Mouse (Mus musculus) kidney, postnatal 10 days (tissue): ENCODE results near the gene Fbxl18.

Experiments
- DNase-seq: peaks from one replicate; pipeline ENCODE4 v3.0.0; 2021; ENCODE audit warnings: mixed read lengths

Fbxl18 gene

DNA sequence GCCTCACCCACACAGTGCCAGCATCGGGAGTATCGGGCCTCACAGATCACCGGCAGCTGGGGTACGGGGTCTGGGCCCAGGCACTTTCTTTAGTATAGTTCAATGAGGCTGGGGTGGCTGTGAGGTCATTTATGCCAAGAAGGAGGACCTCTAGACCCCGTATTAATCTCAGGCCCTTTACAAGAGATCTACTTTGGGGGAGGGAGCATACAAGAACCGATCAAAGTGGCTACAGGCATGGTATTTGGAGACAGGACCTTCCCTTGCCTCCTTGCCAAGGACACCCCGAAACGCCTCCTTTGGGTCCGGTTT lies 73.3 kb downstream of the Fbxl18 start:
- no peak for DNase-seq

DNA sequence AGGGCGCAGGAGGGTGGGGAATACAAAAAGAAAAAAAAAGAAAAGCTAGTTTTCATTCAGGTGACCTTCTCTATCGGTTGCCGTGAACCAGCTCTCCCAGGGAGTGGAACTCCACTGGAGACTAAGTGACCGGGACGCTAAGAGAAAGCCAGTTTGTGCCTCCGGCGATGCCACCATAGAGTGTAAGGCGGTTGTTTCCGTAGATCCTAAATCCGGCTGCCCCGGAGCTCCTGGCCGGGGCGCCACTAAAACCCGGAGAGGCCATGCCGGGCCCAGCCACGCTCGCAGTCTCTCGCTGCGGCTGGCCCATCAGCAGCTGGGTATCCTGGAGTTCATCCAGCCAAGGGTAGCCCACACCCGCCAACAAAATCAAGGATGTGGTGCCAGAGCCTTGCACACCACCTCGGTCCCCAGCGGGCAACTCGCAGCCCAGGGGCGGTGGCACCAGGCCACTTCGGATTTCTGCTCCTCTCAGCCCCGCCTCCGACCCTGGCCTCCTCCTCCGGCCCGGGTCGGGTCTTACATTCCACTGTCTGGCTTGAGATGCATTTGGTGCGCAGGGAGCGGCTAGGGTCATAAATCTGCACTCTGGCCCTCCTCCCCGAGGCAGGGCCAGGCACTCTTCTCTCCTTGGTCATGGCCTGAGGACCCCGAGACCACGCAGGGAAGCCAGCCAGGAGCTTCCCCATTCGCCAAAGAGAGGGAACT lies 73.8 kb downstream of the Fbxl18 start:
- DNase-seq = peak; percentile 96

DNA sequence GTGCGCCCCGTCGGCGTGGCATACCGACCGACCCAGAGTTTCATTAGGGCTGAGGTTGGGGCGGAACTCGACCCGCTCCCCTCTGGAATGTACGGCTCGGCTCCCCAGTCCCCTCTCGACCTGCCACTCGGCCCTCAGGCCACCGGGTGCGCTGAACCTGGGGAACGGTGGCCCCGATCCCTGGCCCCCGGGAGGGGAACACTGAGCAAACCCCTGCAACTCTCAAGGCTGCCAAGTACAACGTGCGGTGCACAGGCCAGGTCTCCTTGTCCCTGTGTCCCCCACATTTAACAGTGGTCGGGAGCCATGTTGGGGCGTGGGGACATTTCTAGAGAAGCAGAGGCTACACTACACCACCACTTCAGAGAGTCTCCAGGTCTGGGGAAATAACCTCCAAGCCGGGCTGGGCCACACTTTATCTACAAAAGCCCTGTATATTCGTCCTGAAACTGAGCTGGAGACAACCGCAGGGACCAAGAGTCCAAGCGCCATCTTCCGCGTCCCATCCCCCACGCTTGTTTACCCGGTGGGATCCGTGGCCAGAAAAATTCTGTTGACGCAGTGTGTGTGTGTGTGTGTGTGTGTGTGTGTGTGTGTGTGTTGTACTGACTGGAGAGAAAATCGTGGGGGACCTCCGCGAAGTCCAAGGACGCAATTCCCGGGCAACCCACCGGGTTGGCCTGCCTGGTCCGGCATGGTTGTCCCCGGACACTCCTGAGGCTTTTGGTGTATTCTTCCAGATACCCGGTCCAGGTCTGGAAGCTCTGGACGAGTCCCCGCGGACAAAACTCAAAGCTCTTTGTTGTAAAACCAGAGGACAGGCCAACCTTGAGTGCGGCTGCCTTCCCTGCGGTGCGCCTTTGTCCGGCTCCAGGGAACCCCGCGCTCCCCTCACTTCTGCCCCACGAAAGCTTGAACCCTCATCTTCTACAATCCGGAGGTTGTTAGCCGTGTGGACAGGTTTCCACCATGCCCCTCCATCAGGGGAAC lies 74.7 kb downstream of the Fbxl18 start:
- DNase-seq = peak; percentile 88

DNA sequence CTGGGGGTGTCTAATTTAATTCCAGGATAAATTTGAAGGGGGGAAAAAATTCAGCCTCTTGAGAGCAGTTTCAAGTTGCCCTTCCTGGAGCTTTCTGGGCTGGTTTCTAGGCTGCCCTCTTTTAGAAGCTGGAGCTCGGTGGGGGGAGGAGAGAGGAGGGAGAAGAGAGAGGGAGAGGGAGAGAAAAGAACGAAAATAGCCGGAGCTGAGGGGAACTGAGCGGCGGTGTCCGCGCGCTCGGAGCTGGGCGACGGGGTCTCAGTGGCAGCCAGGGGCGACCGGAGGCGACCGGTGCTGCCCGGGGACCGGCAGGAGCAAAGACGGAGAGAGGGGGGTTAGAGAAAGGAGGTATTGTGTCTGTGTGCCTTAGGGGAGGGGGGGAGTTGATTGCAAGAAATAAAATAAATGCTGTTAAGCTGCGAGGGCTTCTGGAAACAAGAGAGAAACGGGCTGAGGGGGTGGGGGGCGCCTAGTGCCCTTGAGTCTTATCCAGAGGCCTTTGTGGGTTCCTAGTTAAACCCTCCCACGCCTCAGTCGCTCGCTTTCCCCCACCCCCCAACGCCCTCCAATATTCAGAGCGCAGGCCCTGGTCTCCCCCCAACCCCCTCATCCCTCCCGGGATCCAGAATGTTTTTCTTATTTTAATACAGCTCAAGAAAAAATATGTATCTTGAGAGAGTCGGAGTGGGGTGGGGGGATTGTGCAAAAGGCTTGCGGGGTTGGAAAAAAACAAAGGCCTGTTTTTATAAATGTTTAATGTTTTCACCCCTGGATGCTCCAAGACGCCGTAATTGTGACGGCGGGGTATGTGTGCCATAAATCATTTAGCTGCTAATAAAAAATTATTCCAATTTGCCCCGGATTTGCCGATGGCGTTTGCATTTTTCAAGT lies 75.6 kb downstream of the Fbxl18 start:
- DNase-seq = peak; percentile 83

DNA sequence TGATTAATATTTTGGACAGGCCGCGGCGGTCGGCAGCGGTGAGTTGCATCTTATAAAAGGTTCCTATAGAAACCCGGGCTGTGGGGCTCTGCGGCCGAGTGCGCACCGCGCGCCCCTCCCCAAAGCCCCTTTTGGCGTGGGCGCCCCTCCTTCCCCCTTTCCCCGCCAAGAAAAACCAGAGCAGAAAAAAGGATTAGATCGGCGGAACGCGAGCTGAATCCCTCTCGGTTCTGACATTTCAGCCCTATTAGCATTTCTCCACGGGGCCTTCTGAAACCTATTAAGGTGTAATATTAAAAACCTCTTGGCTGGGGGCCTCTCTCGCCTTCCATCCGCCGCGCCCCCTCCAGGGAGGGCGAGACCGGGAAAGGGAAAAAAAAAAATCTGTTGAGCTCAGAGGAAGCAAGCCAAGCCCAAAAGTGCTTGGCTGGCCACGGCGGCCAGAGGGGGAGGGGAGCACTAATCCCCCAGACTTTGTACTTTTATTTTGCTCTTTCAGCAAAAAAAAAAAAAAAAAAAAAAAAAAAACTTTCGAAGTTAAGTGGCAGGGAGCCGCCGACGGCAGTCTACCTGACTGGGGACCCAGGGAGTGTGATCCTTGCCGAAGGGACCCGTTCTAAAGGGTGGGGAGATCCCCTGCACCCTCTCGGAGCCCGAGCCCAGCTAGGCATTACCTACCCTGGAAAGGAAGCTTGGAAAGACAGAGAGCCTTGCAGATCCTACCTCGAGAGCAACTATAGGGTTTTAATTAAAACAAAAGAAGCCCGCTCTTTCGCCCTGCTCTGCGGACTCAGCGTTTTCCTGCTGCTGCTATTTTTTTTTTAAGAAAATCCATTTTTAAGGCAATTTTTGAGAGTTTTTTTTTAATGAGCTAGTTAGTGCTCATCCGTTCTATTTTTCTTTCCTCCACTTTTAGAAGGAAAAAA lies 76.5 kb downstream of the Fbxl18 start:
- peak; percentile 92 for DNase-seq

DNA sequence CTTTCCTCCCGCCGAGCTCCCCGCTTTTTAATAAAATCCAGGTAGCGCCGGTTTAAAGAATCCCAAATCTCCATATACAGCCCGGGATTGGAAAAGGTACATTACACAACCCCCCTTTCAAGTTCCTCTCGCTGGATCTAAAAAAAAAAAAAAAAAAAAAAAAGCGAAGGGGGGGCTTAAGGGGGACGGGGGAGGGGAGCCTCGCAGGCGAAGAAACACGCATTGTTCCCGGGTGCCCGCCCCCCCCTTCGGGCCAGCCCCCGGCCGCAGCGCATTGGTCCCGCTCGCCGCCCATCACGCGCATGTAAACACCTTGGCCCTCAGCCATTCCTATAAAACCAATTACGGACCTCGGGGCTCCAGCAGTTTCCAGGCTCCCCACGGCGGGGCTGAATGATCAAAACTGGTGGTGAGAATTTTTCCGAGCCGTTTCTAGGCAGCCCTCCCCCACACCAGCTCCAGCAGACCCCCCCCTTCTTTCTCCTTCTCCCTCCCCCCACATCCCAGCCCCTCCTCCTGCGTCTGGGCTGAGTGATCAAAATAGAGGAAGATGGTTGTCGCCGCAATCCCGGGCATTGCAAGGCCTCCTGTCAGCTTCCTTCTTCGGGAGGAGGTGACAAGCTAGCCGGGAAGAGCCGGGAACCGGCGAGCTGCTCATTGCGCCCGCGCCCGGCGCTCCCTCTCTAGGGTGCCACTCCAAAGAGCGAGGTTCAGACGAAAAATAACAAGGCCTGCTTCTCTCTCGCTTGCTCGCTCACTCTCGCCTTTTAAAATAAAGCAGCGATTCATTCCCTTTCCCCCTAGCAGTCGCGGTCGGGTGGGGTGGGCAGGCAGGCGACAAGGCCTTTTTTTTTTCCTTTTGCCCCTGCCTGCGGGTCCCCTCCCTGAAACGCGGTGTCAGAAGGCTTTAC lies 77.4 kb downstream of the Fbxl18 start, which contains the start of gene Tnrc18:
Gene Tnrc18, minus strand, starts transcription at position 139 of the 911 bp plus-strand sequence.
- peak; percentile 100 for DNase-seq
